Mouse (Mus musculus) embryo, embryonic 9.5 days (tissue): ENCODE measurements around the gene Pid1.

ENCODE experiments used
- DNase-seq: peaks from one replicate; pipeline ENCODE4 v3.0.0-alpha.2; 2017; ENCODE audit errors: extremely low spot score

Pid1 gene

GRCm38 (mm10) chr1:84363967-84364366 lies at the start of gene Pid1:
Gene Pid1 (minus strand): TSS chr1:84364180.
- no peak for DNase-seq

DNA sequence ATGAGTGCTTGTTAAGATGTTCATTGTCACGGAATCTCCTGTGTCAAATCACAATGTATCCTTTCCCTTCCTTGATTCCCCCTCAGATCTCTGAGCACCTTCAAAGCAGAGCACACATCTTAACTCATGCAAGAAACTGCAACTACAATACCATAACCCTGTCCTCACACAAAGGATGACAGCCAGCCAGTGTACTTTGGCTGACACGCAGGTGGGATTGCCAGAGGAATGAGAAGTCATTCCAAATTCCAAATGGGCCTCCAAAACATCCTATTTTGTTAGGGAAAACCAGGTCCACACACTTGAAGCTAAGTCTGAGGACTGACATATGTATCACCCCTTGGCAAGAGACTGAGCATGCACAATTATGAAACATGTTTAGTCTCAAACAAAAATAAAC lies 45.5 kb upstream of the Pid1 start:
- DNase-seq: no peak

DNA sequence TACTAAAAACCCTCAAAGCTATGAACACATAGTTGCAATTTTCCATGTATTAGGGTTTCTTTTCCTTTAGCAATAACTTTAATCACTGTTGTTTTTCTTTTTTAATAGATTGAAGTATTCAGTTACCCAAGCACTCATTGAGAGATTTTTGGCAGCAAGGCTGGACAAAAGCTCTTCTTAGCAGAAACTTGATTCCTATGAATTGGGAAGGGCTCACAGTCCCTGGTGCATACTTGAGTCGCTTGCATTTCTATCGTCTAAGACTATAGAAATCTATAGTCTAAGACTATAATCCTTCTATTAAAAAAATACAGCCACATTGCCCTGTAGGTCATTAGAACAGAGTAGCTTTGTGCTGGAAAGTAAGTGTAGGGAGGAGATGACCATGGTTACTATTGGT lies 44.9 kb upstream of the Pid1 start:
- no peak for DNase-seq

DNA sequence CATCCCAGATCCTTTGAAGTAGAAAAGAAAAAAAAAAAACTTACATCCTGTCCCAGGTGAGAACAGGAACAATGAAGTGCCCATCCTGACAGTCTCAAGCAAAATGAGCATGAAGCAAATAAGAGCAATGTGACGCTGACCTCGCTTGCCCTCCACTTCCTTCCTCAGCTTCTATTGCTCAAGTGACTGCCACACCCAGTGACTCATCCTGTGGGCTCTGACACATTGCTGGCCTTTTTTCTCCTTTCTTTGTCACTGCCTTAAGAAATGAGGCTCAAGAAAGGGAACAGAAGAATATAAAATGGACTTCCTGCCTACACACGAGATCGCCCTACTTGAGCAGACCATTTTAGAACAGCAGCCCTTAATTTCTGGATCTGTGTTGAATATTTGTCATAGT lies 42.9 kb upstream of the Pid1 start:
- no peak for DNase-seq

DNA sequence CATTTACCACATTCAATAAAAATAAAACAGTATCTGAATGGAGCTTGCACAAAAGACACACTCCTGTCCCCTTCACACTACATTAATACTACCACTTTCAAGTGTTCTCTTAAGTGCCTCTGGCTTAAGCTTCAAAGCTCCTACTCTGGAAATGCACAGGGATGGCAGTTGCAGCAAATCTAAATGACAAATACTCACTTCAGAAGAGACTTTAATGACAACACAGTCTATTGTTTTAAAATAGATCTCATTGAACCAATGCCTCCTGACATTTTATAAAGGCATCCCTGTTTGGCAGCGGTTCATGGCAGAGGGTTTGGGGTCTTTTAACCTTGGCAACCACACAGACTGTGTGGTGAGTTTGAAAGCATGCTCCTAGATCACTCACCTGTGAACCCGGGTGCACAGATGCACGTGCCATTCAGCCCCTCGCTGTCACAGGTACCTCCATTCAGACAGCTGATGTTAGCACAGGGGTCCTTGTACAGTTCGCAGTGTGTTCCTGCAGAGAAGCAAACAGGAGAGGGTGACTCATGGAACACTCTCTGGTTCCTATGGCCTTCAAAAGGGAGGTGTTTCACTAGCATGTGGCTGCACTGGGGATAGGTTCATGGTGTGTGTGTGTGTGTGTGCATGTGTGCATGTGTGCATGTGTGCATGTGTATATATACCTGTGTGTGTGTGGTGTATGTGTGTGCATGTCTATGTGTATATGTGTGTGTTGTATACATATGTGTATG lies 41.7 kb upstream of the Pid1 start:
- no peak for DNase-seq

DNA sequence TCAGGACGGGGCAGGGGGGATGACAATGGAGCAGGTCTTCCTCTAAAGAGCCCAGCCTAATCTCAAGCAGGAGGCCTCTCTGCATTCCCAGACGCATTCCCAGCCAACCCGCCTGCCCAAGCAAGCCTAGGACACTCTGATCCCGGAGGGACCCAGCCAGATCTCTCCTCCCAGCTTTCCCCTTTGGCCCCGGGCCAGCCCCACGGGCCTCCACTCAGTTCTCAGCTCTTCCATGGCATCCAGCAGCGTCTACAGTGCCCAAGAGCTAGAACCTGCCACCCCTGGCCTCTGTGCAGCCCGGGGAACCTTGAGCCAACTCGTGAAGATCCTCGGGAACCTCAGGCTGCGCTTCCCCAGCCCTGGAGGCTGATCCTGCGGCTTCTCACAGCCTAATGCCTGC lies 40.9 kb upstream of the Pid1 start:
- DNase-seq: no peak

GRCm38 (mm10) chr1:84402154-84402553 lies 38.2 kb upstream of the Pid1 start:
- no peak for DNase-seq

- DNase-seq: no peak
These were observed 35.7 kb upstream of the Pid1 start for GRCm38 (mm10) chr1:84399671-84400070.

DNA sequence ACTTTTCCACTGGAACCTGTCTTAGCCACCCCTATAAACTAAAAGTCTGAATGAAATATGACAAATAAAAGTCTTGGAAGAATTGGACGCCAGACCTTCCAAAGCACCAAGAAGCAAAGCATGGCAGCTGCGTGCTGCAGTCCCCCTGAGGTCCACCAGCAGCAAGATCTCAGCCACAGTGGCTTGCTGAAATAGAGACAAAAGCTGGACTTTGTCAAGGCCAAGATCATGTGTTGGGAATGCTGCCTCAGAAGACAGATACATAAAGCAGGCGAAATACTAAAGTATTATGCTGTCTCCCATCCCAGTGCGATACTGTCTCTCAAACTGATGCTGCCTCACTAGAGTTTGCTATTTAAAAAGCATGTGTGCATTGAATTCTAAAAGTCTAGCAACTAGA lies 35.1 kb upstream of the Pid1 start:
- DNase-seq: no peak

DNA sequence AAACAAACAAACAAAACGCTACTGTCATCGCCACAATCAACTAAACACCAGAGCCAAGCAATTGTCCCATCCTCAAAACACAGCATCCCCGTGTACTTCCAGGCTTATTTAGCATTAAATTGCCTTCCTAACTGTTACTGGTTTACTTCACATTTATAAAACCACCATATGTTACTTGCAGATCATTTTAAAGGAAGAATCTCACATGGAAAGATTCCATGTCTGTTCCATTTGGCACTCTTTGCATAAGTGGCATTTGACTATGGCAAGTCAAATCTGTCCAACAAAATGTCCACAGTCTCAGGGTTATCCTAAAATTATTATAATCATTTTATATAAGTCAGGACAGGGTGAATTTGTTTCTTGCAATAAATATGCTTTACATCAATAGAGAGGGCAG lies 32.8 kb upstream of the Pid1 start:
- no peak for DNase-seq

- no peak for DNase-seq
These were observed 31.9 kb upstream of the Pid1 start for GRCm38 (mm10) chr1:84395928-84396327.

DNA sequence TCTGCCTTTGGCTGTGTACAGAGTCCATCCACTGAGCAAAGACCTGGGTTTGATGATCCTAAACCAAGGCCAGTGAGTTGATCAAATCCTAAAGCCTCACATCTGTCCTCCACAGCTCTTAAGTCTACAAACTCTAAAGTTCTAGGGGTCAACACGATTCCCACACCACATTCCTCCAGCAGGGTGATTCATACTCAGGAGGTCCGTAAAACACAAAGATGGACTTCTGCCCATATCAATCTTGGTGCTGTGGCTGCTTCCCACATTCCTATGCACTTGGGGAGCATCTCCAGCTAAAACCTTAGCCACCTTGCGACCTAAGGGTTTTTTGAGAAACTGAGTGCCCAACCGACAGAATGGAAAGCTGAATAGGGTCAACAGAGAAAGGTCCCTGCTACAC lies 27.0 kb upstream of the Pid1 start:
- no peak for DNase-seq

GRCm38 (mm10) chr1:84387616-84388015 lies 23.6 kb upstream of the Pid1 start:
- no peak for DNase-seq

- DNase-seq: no peak
These were observed 22.6 kb upstream of the Pid1 start for GRCm38 (mm10) chr1:84386481-84387146.

GRCm38 (mm10) chr1:84382709-84383108 lies 18.7 kb upstream of the Pid1 start:
- no peak for DNase-seq

- DNase-seq: no peak
These were observed 18.1 kb upstream of the Pid1 start for GRCm38 (mm10) chr1:84382064-84382463.

DNA sequence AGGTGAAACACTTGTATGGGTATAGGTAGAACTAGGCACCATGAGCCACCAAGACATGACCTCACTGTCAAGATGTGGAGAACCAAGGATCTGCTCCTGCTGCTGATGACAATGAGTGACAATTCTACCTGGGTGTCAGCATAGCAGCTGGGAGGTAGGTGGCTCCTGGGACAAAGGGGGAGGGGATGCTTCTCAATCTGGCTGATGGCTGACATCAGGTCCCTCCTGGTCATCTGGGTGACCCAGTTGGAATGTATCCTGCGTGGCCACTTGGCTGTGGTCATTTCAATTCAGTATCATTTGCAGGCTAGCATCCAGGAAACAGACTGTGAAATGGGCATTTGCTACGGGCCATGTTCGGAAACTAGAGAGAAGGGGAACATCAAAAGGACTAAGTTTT lies 16.9 kb upstream of the Pid1 start:
- DNase-seq: no peak

DNA sequence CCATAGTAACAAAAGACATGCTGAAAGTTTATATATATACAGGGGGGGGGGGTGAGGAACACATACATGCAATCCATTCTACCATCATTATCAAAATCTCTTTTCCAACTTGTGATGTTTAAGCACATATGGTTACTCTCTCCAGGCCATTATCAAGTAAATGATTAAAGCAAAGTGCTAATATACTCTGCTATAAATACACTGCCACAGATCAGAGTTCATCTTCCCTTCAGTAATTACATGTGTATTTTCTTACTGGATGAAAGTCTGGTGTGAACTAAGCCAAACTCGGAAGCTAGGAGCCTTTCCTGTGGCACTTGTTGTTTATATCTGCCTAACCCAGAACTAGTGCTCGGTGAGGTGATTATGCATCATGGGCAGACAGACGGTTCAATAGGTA lies 3.8 kb upstream of the Pid1 start:
- DNase-seq: no peak

GRCm38 (mm10) chr1:84366553-84366952 lies 2.6 kb upstream of the Pid1 start:
- DNase-seq: no peak

DNA sequence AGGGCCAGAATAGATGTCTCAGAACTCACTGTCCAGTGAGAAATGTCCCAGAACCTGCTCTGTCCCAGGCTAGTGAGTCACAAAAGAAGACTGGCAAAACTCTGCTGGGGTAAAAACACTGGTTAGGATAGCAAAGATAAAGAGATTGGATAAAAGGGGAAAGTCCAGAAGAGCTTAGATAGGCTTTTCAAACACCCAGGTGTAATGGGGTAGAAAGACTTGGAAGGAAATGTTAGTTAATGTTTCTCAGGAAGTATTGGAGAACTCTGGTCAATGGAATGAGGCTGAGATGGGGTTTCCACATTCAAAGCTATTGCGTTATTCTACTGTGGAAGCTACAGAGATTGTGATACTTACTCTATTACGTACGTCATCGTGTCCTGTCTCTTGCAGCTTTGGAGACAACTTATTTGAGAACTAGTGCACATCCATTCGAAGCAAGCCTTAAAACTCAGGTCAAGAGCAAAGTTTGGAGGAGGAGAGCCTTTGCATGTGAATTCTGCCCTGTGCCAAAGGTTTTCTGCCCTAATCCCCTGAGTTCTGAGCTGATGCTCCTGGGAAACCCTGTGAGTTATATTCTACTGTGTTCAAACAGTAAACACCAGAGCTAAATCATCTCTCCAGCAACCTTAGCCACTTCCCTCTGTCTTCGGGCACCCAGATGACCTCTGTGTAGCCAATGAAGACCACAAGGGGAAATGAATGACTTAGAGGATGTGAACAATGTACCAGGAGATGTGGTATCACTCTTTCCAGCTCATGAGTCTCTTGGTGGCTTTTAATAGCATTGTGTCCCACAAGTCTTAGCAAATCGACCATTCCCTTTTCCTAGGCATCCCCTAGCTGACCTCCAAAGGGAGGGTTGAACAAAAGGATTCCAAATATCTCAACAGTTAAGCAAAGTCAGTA lies 1.0 kb downstream of the Pid1 start:
- no peak for DNase-seq

- DNase-seq: no peak
These were observed 1.8 kb downstream of the Pid1 start for GRCm38 (mm10) chr1:84362209-84362608.

DNA sequence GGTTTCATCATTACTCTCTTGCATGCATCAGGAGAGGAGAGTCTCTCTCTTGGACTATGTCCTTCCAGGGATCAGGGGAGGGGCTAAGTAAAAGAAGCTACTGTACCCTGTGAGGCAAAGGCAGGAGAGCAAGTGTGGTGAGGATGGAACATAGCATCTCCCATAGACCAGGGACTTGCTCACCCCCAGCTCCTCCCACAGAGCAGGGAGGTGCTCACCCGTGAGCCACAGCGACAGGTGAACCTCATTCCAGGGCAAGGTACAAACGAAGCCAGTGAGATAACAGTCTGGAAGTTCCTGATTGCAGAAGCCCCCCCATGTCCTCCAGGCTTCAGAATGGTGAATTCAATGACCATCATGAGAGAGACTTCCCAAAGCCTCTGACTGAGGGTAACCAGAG lies 2.6 kb downstream of the Pid1 start:
- DNase-seq: no peak
